Mouse (Mus musculus): Measurements from ENCODE around the gene Gnpat. TPM values are rescaled to one million over a fixed set of nuclear protein-coding genes. Genes with fewer than 3 reads are reported as not detected.

Gene Gnpat
- polyA plus RNA-seq (2012; rRNA removed) = 28.0 and 28.5 TPM in 2 replicates

GRCm38 (mm10) chr8:124862321-124863162 is at the start of gene Gnpat, which contains the start of gene 2810004N23Rik:
Gene Gnpat, plus strand, starts transcription at chr8:124863033.
Gene 2810004N23Rik, minus strand, starts transcription at chr8:124863120.

GRCm38 (mm10) chr8:124897386-124898250 is 34.8 kb downstream of the Gnpat start, which contains the start of the genes Exoc8 and Sprtn:
Gene Exoc8, minus strand, starts transcription at chr8:124897705.
Gene Sprtn, plus strand, starts transcription at chr8:124897886.

Other genes starting within 250 kb of the Gnpat start
- 45.9 and 51.5 TPM in 2 replicates for gene 2310022B05Rik, start 199.7 kb upstream of the Gnpat start, polyA plus RNA-seq (2012; rRNA removed)
- 15.4 and 15.5 TPM in 2 replicates for gene Ttc13, start 141.1 kb upstream of the Gnpat start, polyA plus RNA-seq (2012; rRNA removed)
- 11.9 and 13.1 TPM in 2 replicates for gene Arv1, start 140.9 kb upstream of the Gnpat start, polyA plus RNA-seq (2012; rRNA removed)
- gene Fam89a, start 111.2 kb upstream of the Gnpat start, polyA plus RNA-seq (2012; rRNA removed) = 1.3 and 2.1 TPM in 2 replicates
- gene Trim67, start 69.9 kb upstream of the Gnpat start, polyA plus RNA-seq (2012; rRNA removed) = 0.10 and 0.12 TPM in 2 replicates
- 7.7 and 8.9 TPM in 2 replicates for gene 2810004N23Rik, start 87 bp downstream of the Gnpat start, polyA plus RNA-seq (2012; rRNA removed)
- gene Exoc8, start 34.7 kb downstream of the Gnpat start, polyA plus RNA-seq (2012; rRNA removed) = 12.6 and 13.5 TPM in 2 replicates
- gene Sprtn, start 34.9 kb downstream of the Gnpat start, polyA plus RNA-seq (2012; rRNA removed) = 10.7 and 11.7 TPM in 2 replicates
- gene Egln1, start 86.3 kb downstream of the Gnpat start, polyA plus RNA-seq (2012; rRNA removed) = 33.0 and 36.5 TPM in 2 replicates
- 23.3 and 23.7 TPM in 2 replicates for gene Tsnax, start 150.0 kb downstream of the Gnpat start, polyA plus RNA-seq (2012; rRNA removed)
- gene Disc1, start 191.2 kb downstream of the Gnpat start, polyA plus RNA-seq (2012; rRNA removed) = 0.21 and 0.51 TPM in 2 replicates